Mouse (Mus musculus): ENCODE data around the gene Mto1. TPM values are rescaled to one million over a fixed set of nuclear protein-coding genes. Genes with fewer than 3 reads are reported as not detected.

Mto1 gene
- total RNA-seq (2021), result 10 to 100 TPM; 24.5 to 25.5 TPM

GRCm38 (mm10) chr9:78447973-78448873, at the start of gene Mto1, which contains the start of gene Gm17324:
Gene Mto1 (plus strand): TSS chr9:78448208.
Gene Gm17324 (minus strand): TSS chr9:78448786.
- intact Hi-C loops (cut with DNase I), result loop anchor here (2.0 kb wide), 1 partner anchor 29 kb away; no protein-coding TSS in a partner anchor
- DNase-seq (ENCODE audit: low spot score), result peak; percentile 77

- intact Hi-C loops (cut with DNase I), result no loop called here
- no peak for DNase-seq (ENCODE audit: low spot score)
Observed at GRCm38 (mm10) chr9:78400570-78400969, 47.4 kb upstream of the Mto1 start.

GRCm38 (mm10) chr9:78401596-78401995, 46.4 kb upstream of the Mto1 start:
- intact Hi-C loops (cut with DNase I), result no loop called here
- no peak for DNase-seq (ENCODE audit: low spot score)

GRCm38 (mm10) chr9:78427362-78427781, 20.6 kb upstream of the Mto1 start:
- DNase-seq (ENCODE audit: low spot score), result no peak
- intact Hi-C loops (cut with DNase I), result no loop called here

GRCm38 (mm10) chr9:78428185-78428584, 19.8 kb upstream of the Mto1 start:
- intact Hi-C loops (cut with DNase I), result no loop called here

GRCm38 (mm10) chr9:78428870-78429432, 19.1 kb upstream of the Mto1 start:
- intact Hi-C loops (cut with DNase I), result no loop called here
- no peak for DNase-seq (ENCODE audit: low spot score)

More at GRCm38 (mm10) chr9:78428185-78428584, 19.8 kb upstream of the Mto1 start:
- no peak for DNase-seq (ENCODE audit: low spot score)

GRCm38 (mm10) chr9:78429551-78429950, 18.5 kb upstream of the Mto1 start:
- no peak for DNase-seq (ENCODE audit: low spot score)
- intact Hi-C loops (cut with DNase I), result no loop called here

- intact Hi-C loops (cut with DNase I), result no loop called here
- no peak for DNase-seq (ENCODE audit: low spot score)
Observed at GRCm38 (mm10) chr9:78430486-78430885, 17.5 kb upstream of the Mto1 start.

GRCm38 (mm10) chr9:78432471-78432870, 15.5 kb upstream of the Mto1 start:
- intact Hi-C loops (cut with DNase I), result no loop called here
- no peak for DNase-seq (ENCODE audit: low spot score)

- intact Hi-C loops (cut with DNase I), result no loop called here
Observed at GRCm38 (mm10) chr9:78439426-78439825, 8.6 kb upstream of the Mto1 start.

GRCm38 (mm10) chr9:78442237-78442578, 5.8 kb upstream of the Mto1 start:
- no peak for DNase-seq (ENCODE audit: low spot score)
- intact Hi-C loops (cut with DNase I), result no loop called here

More at GRCm38 (mm10) chr9:78439426-78439825, 8.6 kb upstream of the Mto1 start:
- no peak for DNase-seq (ENCODE audit: low spot score)

- intact Hi-C loops (cut with DNase I), result no loop called here
- peak; percentile 67 for DNase-seq (ENCODE audit: low spot score)
Observed at GRCm38 (mm10) chr9:78442579-78443392, 5.2 kb upstream of the Mto1 start, which contains the start of gene Cgas. Gene Cgas (minus strand): TSS chr9:78443237.

- intact Hi-C loops (cut with DNase I), result no loop called here
Observed at GRCm38 (mm10) chr9:78447606-78447972, 419 bp upstream of the Mto1 start.

GRCm38 (mm10) chr9:78450404-78450803, 2.4 kb downstream of the Mto1 start:
- intact Hi-C loops (cut with DNase I), result no loop called here
- no peak for DNase-seq (ENCODE audit: low spot score)

More at GRCm38 (mm10) chr9:78447606-78447972, 419 bp upstream of the Mto1 start:
- no peak for DNase-seq (ENCODE audit: low spot score)

GRCm38 (mm10) chr9:78451382-78451781, 3.4 kb downstream of the Mto1 start:
- no peak for DNase-seq (ENCODE audit: low spot score)
- intact Hi-C loops (cut with DNase I), result no loop called here

GRCm38 (mm10) chr9:78457026-78457425, 9.0 kb downstream of the Mto1 start:
- intact Hi-C loops (cut with DNase I), result no loop called here
- DNase-seq (ENCODE audit: low spot score), result no peak

- no peak for DNase-seq (ENCODE audit: low spot score)
- intact Hi-C loops (cut with DNase I), result no loop called here
Observed at GRCm38 (mm10) chr9:78463337-78463736, 15.3 kb downstream of the Mto1 start.

- DNase-seq (ENCODE audit: low spot score), result no peak
- intact Hi-C loops (cut with DNase I), result no loop called here
Observed at GRCm38 (mm10) chr9:78465725-78466124, 17.7 kb downstream of the Mto1 start.

GRCm38 (mm10) chr9:78473588-78473987, 25.6 kb downstream of the Mto1 start:
- intact Hi-C loops (cut with DNase I), result no loop called here
- DNase-seq (ENCODE audit: low spot score), result no peak

- intact Hi-C loops (cut with DNase I), result no loop called here
- DNase-seq (ENCODE audit: low spot score), result no peak
Observed at GRCm38 (mm10) chr9:78474270-78474669, 26.3 kb downstream of the Mto1 start.

All from heart, postnatal 25 days (tissue).